Mouse (Mus musculus) forebrain, embryonic 12.5 days (tissue): Measurements from ENCODE around the gene Ptprg. TPM values are rescaled to one million over a fixed set of nuclear protein-coding genes. Genes with fewer than 3 reads are reported as not detected.
A peak's percentile ranks its signal among the peaks of the same experiment; 100 is the strongest.

Experiments used
- ATAC-seq: fragments of 200-750 bp; cut with Nextera tagmentation; 2 replicates; pipeline ENCODE4 v1.8.0; 2017; ENCODE audit warnings: moderate TSS enrichment; ENCODE audit not compliant: low FRiP score
- H3K27ac ChIP-seq: fragments of 300-500 bp; sonication (generic); 2 replicates; pipeline ENCODE4 v1.5.1; 2016; ENCODE audit warnings: mild to moderate bottlenecking
- H3K27me3 ChIP-seq: fragments of 300-500 bp; sonication (generic); 2 replicates; pipeline ENCODE4 v1.6.1; 2016; ENCODE audit warnings: mild to moderate bottlenecking
- H3K36me3 ChIP-seq: fragments of 300-500 bp; sonication (generic); replicated peaks from 2 replicates; pipeline ENCODE4 v1.6.1; 2016; ENCODE audit warnings: mild to moderate bottlenecking
- H3K4me1 ChIP-seq: fragments of 300-500 bp; sonication (generic); 2 replicates; pipeline ENCODE4 v1.6.1; 2016
- H3K4me2 ChIP-seq: fragments of 300-500 bp; sonication (generic); 2 replicates; pipeline ENCODE4 v1.6.1; 2016; ENCODE audit warnings: mild to moderate bottlenecking, moderate library complexity
- H3K4me3 ChIP-seq: fragments of 300-500 bp; sonication (generic); replicated peaks from 2 replicates; pipeline ENCODE4 v1.5.1; 2016; ENCODE audit warnings: mild to moderate bottlenecking
- H3K9ac ChIP-seq: fragments of 300-500 bp; sonication (generic); 2 replicates; pipeline ENCODE4 v1.6.1; 2016; ENCODE audit warnings: mild to moderate bottlenecking
- H3K9me3 ChIP-seq: fragments of 300-500 bp; sonication (generic); 2 replicates; pipeline ENCODE4 v1.6.1; 2016
- WGBS: fragments of 180-500 bp; shearing (Covaris S2); methylation state at CpG from one replicate; pipeline ENCODE4 v1.1.7; 2016; 5-methylcytosine and 5-hydroxymethylcytosine counted together
- polyA plus RNA-seq: library from polyadenylated mRNA; unstranded; fragments of >200 nt; fragmentation: Nextera tagmentation; extraction: Ambion mirVana; gene quantifications from 2 replicates; pipeline ENCODE4 v1.2.1, GENCODE M21; 2016

Ptprg gene
- polyA plus RNA-seq, 1 experiment from 2014 or later, result 44.9 TPM

- H3K27ac ChIP-seq, result no peak overlapping the region
- no peak overlapping the region for H3K9ac ChIP-seq
- H3K4me1 ChIP-seq, result peaks cover 22% of the 10 kb centered on the region
- WGBS, result 82% methylated on average over 2 of the region's 2 CpGs
- H3K27me3 ChIP-seq, result no peaks in the 10 kb centered on the region
- no peak overlapping the region for H3K4me2 ChIP-seq
- no peak for ATAC-seq
- H3K36me3 ChIP-seq, result no peaks in the 10 kb centered on the region
- H3K9me3 ChIP-seq, result no peaks in the 10 kb centered on the region
- no peak overlapping the region for H3K4me3 ChIP-seq
Measured at GRCm38 (mm10) chr14:11572395-11572784, 19.1 kb downstream of the Ptprg start.

DNA sequence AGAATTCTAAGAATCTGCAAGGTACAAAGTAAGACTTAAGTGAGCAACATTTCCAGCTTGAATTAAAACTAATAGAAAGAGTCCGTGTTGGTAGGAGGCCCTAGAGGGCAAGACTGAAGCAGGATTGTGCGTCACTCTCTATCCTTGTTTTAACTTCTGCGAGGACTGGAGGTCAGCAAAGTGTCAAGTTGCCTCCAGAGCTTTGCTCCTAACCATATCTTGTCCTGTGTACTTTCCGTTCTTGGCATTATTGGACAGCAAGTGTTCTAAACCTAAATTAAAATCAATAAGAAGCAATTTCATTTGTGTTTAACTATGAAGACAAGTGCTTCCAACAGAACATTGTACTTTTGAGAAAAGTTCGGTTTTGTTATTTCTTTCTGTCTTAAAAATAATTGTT is 20.4 kb downstream of the Ptprg start:
- no peak overlapping the region for H3K4me2 ChIP-seq
- H3K27ac ChIP-seq, result no peak overlapping the region
- H3K9ac ChIP-seq, result no peak overlapping the region
- 58% methylated on average over 5 of the region's 5 CpGs for WGBS
- H3K9me3 ChIP-seq, result no peaks in the 10 kb centered on the region
- peaks cover 35% of the 10 kb centered on the region for H3K4me1 ChIP-seq
- no peaks in the 10 kb centered on the region for H3K27me3 ChIP-seq
- ATAC-seq, result no peak
- no peaks in the 10 kb centered on the region for H3K36me3 ChIP-seq
- H3K4me3 ChIP-seq, result no peak overlapping the region

DNA sequence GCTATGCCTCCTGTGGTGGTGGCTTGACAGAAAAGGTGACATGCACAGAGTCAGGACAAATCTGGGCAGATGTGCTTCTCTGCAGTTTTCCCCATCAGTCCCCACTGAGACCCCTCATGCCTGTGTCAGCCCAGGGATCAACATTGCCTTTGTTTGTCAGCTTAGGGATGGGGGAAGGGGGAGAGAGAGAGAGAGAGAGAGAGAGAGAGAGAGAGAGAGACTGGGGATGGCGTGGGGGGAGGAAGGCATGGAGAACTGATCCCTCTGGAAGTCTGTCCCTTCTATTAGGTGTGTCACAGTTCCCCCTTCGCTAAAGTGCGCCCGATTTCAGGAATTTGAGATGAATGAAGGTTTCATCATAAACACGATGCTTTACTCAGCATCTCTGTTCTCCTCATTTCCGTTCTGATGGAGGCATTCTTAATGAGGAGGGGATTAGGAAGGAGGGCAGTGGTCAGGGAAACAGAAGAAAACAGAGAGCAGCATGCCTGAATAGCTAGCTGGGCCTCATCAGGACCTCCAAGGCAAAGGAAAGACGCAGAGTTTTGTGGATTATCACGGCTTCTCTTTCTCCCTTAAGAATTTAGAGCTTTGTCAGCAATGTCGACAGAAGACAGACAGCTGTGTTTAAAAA is 24.1 kb downstream of the Ptprg start:
- WGBS, result 4% methylated on average over 9 of the region's 9 CpGs
- Histone ChIP-seq H3K36me3 (no peaks in the 10 kb centered on the region), H3K4me3 (no peak overlapping the region), H3K27ac (0 out of 2 replicates have a peak overlapping the region, but pooled peaks have one; percentile 31), H3K4me2 (peak overlapping the region; percentile 31), H3K9me3 (no peaks in the 10 kb centered on the region), H3K27me3 (no peaks in the 10 kb centered on the region), H3K4me1 (peaks cover 39% of the 10 kb centered on the region), H3K9ac (0 out of 2 replicates have a peak overlapping the region, but pooled peaks have one; percentile 12)
- ATAC-seq, result peak; percentile 57; the same call in 1 of the 2 replicates

- H3K4me2 ChIP-seq, result peak overlapping the region; percentile 31
- no peak overlapping the region for H3K9ac ChIP-seq
- no peak for ATAC-seq
- peaks cover 39% of the 10 kb centered on the region for H3K4me1 ChIP-seq
- no peak overlapping the region for H3K4me3 ChIP-seq
- 20% methylated on average over 8 of the region's 8 CpGs for WGBS
- no peaks in the 10 kb centered on the region for H3K36me3 ChIP-seq
- no peak overlapping the region for H3K27ac ChIP-seq
- no peaks in the 10 kb centered on the region for H3K9me3 ChIP-seq
- H3K27me3 ChIP-seq, result no peaks in the 10 kb centered on the region
Measured at GRCm38 (mm10) chr14:11577910-11578309, 24.6 kb downstream of the Ptprg start.

GRCm38 (mm10) chr14:11578492-11578967 is 25.2 kb downstream of the Ptprg start:
- Histone ChIP-seq H3K9me3 (no peaks in the 10 kb centered on the region), H3K4me2 (no peak overlapping the region), H3K4me1 (peaks cover 34% of the 10 kb centered on the region)

GRCm38 (mm10) chr14:11579950-11580349 is 26.6 kb downstream of the Ptprg start:
- WGBS, result 88% methylated on average over 1 of the region's 1 CpGs
- no peak overlapping the region for H3K4me2 ChIP-seq

More at GRCm38 (mm10) chr14:11578492-11578967, 25.2 kb downstream of the Ptprg start:
- Histone ChIP-seq H3K27ac (0 out of 2 replicates have a peak overlapping the region, but pooled peaks have one; percentile 8), H3K36me3 (no peaks in the 10 kb centered on the region), H3K27me3 (no peaks in the 10 kb centered on the region), H3K4me3 (no peak overlapping the region), H3K9ac (no peak overlapping the region)
- ATAC-seq, result no peak
- WGBS, result 37% methylated on average over 6 of the region's 6 CpGs

DNA sequence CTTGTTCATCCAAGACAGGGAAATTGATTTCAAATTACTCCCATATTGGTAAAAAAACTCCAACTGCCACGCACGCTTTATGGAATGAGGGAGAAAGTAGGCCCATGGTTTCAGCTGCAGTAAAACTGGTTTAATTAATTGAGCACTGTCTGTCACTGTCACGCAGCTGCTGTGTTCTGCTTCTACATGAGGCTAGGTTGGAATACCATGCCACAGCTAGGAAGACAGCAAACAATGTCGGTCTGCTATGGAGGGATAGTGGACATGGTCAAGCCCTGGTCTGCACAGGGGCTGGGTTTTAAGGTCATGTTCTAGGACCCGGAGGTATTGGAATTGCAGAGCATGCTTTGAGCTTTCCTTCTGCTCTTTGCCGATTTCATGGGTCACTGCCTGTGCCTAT is 30.9 kb downstream of the Ptprg start:
- Histone ChIP-seq H3K4me1 (peaks cover 14% of the 10 kb centered on the region; the same call in 1 of the 2 replicates), H3K4me2 (no peak overlapping the region), H3K4me3 (no peak overlapping the region), H3K9me3 (no peaks in the 10 kb centered on the region), H3K36me3 (no peaks in the 10 kb centered on the region), H3K9ac (no peak overlapping the region), H3K27ac (no peak overlapping the region), H3K27me3 (no peaks in the 10 kb centered on the region)
- 63% methylated on average over 6 of the region's 6 CpGs for whole genome bisulfite sequencing
- ATAC-seq, result peak; percentile 58; the same call in 1 of the 2 replicates

More at GRCm38 (mm10) chr14:11579950-11580349, 26.6 kb downstream of the Ptprg start:
- Histone ChIP-seq H3K4me1 (peaks cover 40% of the 10 kb centered on the region), H3K27ac (no peak overlapping the region), H3K36me3 (no peaks in the 10 kb centered on the region), H3K9ac (no peak overlapping the region), H3K9me3 (no peaks in the 10 kb centered on the region), H3K4me3 (no peak overlapping the region), H3K27me3 (no peaks in the 10 kb centered on the region)
- ATAC-seq, result no peak

DNA sequence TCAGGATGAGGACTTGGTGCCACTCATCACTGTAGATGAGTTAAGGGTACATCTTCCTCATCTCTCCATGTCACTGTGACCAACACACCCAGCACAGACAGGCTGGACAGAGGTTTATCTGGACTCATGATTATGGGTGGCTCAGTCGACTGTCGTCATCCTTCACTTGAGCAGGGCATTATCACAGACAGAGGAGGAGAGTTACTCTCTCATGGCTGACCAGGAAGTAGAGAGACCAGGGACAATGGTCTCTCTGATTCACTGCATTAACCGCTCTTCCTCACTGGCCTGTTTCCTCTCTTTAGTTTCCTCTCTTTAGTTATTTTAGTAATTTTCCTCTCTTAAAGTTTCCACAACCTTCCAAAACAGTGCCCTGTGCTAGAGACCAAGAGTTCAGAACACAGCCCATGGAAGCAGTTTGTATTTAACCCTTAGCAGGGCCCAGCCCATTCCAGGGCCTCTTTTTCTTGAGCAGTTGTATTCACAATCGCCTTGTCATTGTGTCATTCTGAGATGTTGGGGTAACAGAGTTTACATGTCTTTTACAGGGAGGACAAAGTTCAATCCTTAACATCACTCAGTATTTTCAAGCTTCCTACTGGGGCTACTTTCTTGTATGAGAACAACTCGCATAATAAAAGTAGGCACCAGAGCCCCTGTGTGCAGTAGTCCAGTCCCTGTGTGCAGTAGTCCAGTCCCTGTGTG is 31.7 kb downstream of the Ptprg start:
- H3K27me3 ChIP-seq, result no peaks in the 10 kb centered on the region
- no peak overlapping the region for H3K9ac ChIP-seq
- H3K36me3 ChIP-seq, result no peaks in the 10 kb centered on the region
- H3K9me3 ChIP-seq, result no peaks in the 10 kb centered on the region
- no peak overlapping the region for H3K27ac ChIP-seq
- ATAC-seq, result peak; percentile 9; the same call in 1 of the 2 replicates
- H3K4me2 ChIP-seq, result no peak overlapping the region
- 73% methylated on average over 5 of the region's 5 CpGs for WGBS
- no peak overlapping the region for H3K4me3 ChIP-seq
- peaks cover 14% of the 10 kb centered on the region; the same call in 1 of the 2 replicates for H3K4me1 ChIP-seq

- H3K9ac ChIP-seq, result no peak overlapping the region
- no peak overlapping the region for H3K27ac ChIP-seq
- peaks cover 7% of the 10 kb centered on the region for H3K4me1 ChIP-seq
- no peak overlapping the region for H3K4me3 ChIP-seq
- no peak for ATAC-seq
- 84% methylated on average over 8 of the region's 8 CpGs for WGBS
- no peaks in the 10 kb centered on the region for H3K36me3 ChIP-seq
- H3K4me2 ChIP-seq, result no peak overlapping the region
- no peaks in the 10 kb centered on the region for H3K9me3 ChIP-seq
- H3K27me3 ChIP-seq, result no peaks in the 10 kb centered on the region
Measured at GRCm38 (mm10) chr14:11590387-11590786, 37.1 kb downstream of the Ptprg start.

- Histone ChIP-seq H3K27me3 (no peaks in the 10 kb centered on the region), H3K36me3 (no peaks in the 10 kb centered on the region), H3K4me3 (no peak overlapping the region), H3K9me3 (no peaks in the 10 kb centered on the region), H3K4me1 (peaks cover 8% of the 10 kb centered on the region), H3K4me2 (no peak overlapping the region), H3K27ac (no peak overlapping the region), H3K9ac (no peak overlapping the region)
- WGBS, result 91% methylated on average over 2 of the region's 2 CpGs
- no peak for ATAC-seq
Measured at GRCm38 (mm10) chr14:11592650-11593049, 39.3 kb downstream of the Ptprg start.

GRCm38 (mm10) chr14:11594336-11594735 is 41.0 kb downstream of the Ptprg start:
- WGBS, result 82% methylated on average over 5 of the region's 5 CpGs
- Histone ChIP-seq H3K4me1 (peaks cover 11% of the 10 kb centered on the region), H3K36me3 (no peaks in the 10 kb centered on the region), H3K4me3 (no peak overlapping the region), H3K27ac (no peak overlapping the region), H3K27me3 (no peaks in the 10 kb centered on the region), H3K4me2 (no peak overlapping the region), H3K9ac (no peak overlapping the region), H3K9me3 (no peaks in the 10 kb centered on the region)
- no peak for ATAC-seq

DNA sequence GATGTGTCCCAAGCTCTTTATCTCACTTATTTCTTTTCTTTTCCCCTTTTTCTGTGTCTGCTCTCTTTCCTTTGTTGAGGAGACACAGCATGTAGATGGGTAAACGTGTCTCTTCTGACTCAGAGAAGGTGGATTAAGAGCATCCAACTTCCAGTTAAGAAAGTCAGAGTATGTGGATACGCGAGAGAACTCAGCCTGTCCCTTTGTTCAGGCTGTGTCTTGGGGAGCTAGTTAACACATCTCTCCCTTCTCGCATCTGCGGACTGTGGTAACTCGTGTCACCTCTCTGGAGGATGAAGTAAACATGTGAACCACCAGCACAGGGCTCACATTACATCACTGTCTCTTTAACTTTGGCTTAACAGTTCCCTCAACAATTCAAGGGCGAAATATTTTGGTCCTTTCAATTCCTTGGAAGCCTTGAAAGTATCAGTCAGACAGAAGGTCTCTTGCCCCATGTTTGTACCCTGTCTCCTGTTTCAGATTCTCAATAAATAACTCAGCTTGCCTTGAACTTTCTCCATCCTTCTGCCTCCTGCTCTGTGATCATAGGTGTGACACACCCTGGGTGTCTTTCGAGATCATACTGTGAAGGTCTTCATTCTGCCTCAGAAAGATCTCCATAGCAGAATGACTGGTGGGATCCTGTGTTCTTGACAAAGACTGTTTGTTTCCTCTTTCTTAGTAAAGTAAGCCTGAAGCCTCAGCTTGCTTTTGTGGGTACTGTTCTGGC is 51.0 kb downstream of the Ptprg start:
- Histone ChIP-seq H3K36me3 (no peaks in the 10 kb centered on the region), H3K9ac (no peak overlapping the region), H3K4me3 (no peak overlapping the region), H3K9me3 (no peaks in the 10 kb centered on the region), H3K4me2 (no peak overlapping the region), H3K4me1 (peaks cover 7% of the 10 kb centered on the region), H3K27ac (no peak overlapping the region), H3K27me3 (no peaks in the 10 kb centered on the region)
- 65% methylated on average over 8 of the region's 8 CpGs for WGBS
- ATAC-seq, result no peak
